Mouse (Mus musculus): ENCODE measurements around the gene Litaf.

GRCm38 (mm10) chr16:11068666-11069065 is 2.7 kb upstream of the Litaf start:
- TF ChIP-seq EP300 (IDR thresholded peaks at IDR 0.05; ENCODE audit: low read depth) (no peak), CTCF (IDR thresholded peaks at IDR 0.05; ENCODE audit: low read depth) (no peak)
